8 mouse cellular contexts compared by ENCODE assay signal in genomic region chr9:64173666-64174220, GRCm38 (mm10). TPM values are rescaled to one million over a fixed set of nuclear protein-coding genes. Genes with fewer than 3 reads are reported as not detected.
DNase-seq lines count a peak whose midpoint lies in the region; ATAC-seq and TF ChIP-seq lines count a peak whose summit lies in the region.

No protein-coding gene starts in this region.

- ATAC-seq in lung, embryonic 14.5 days (ENCODE audit: insufficient read depth): no peak; the same call in 1 of the 2 replicates
- no peak for ATAC-seq in embryonic facial prominence, embryonic 13.5 days (ENCODE audit: insufficient number of reproducible peaks, insufficient read depth, low FRiP score, low TSS enrichment, low read depth)
- no peak for ATAC-seq in intestine, postnatal 0 days
- ATAC-seq in neural tube, embryonic 15.5 days (ENCODE audit: low FRiP score): no peak
- ATAC-seq in cerebellum, adult (ENCODE audit: insufficient number of reproducible peaks, low FRiP score, low TSS enrichment): no peak

- no peaks in the 10 kb centered on the region for H3K9me3 ChIP-seq in lung, embryonic 14.5 days (ENCODE audit: low read depth, low read length)
- no peaks in the 10 kb centered on the region for H3K9me3 ChIP-seq in embryonic facial prominence, embryonic 13.5 days
- no peaks in the 10 kb centered on the region for H3K9me3 ChIP-seq in intestine, postnatal 0 days (ENCODE audit: control insufficient read depth)
- no peaks in the 10 kb centered on the region for H3K9me3 ChIP-seq in neural tube, embryonic 15.5 days (replicated peaks)

- under 1% methylated on average over 16 of the region's 16 CpGs for WGBS in lung, embryonic 14.5 days
- under 1% methylated on average over 16 of the region's 16 CpGs for WGBS in embryonic facial prominence, embryonic 13.5 days
- under 1% methylated on average over 16 of the region's 16 CpGs for WGBS in intestine, postnatal 0 days
- WGBS in neural tube, embryonic 15.5 days: under 1% methylated on average over 16 of the region's 16 CpGs

- 0 out of 2 replicates have a peak, but pooled peaks cover 3% of the 10 kb centered on the region for H3K4me1 ChIP-seq in lung, embryonic 14.5 days (ENCODE audit: insufficient read depth)
- peaks cover 25% of the 10 kb centered on the region for H3K4me1 ChIP-seq in embryonic facial prominence, embryonic 13.5 days
- no peaks in the 10 kb centered on the region; the same call in 1 of the 2 replicates for H3K4me1 ChIP-seq in intestine, postnatal 0 days (replicated peaks; ENCODE audit: control insufficient read depth, insufficient read depth, low read length)
- peaks cover 24% of the 10 kb centered on the region for H3K4me1 ChIP-seq in neural tube, embryonic 15.5 days

- H3K4me2 ChIP-seq in lung, embryonic 14.5 days: peak overlapping the region; percentile 73
- peak overlapping the region; percentile 82 for H3K4me2 ChIP-seq in embryonic facial prominence, embryonic 13.5 days
- peak overlapping the region; percentile 76 for H3K4me2 ChIP-seq in intestine, postnatal 0 days (replicated peaks; ENCODE audit: low read depth)
- H3K4me2 ChIP-seq in neural tube, embryonic 15.5 days: peak overlapping the region; percentile 91

- no peaks in the 10 kb centered on the region for H3K27me3 ChIP-seq in lung, embryonic 14.5 days (ENCODE audit: insufficient read depth, low read length)
- no peaks in the 10 kb centered on the region for H3K27me3 ChIP-seq in embryonic facial prominence, embryonic 13.5 days
- H3K27me3 ChIP-seq in intestine, postnatal 0 days (replicated peaks; ENCODE audit: control insufficient read depth, insufficient read depth, low read length): no peaks in the 10 kb centered on the region
- H3K27me3 ChIP-seq in neural tube, embryonic 15.5 days (replicated peaks): no peaks in the 10 kb centered on the region

- peak overlapping the region; percentile 64 for H3K4me3 ChIP-seq in lung, embryonic 14.5 days (ENCODE audit: low read depth, low read length)
- H3K4me3 ChIP-seq in embryonic facial prominence, embryonic 13.5 days: peak overlapping the region; percentile 93
- H3K4me3 ChIP-seq in intestine, postnatal 0 days (ENCODE audit: low read depth, low read length): peak overlapping the region; percentile 98
- peak overlapping the region; percentile 98 for H3K4me3 ChIP-seq in neural tube, embryonic 15.5 days (replicated peaks)

- peaks cover 42% of the 10 kb centered on the region for H3K36me3 ChIP-seq in lung, embryonic 14.5 days (ENCODE audit: insufficient read depth)
- peaks cover 43% of the 10 kb centered on the region for H3K36me3 ChIP-seq in embryonic facial prominence, embryonic 13.5 days
- H3K36me3 ChIP-seq in intestine, postnatal 0 days (ENCODE audit: control insufficient read depth, insufficient read depth): peaks cover 34% of the 10 kb centered on the region
- H3K36me3 ChIP-seq in neural tube, embryonic 15.5 days: peaks cover 39% of the 10 kb centered on the region

- peak overlapping the region; percentile 95 for H3K9ac ChIP-seq in lung, embryonic 14.5 days
- peak overlapping the region; percentile 93 for H3K9ac ChIP-seq in embryonic facial prominence, embryonic 13.5 days
- H3K9ac ChIP-seq in intestine, postnatal 0 days (ENCODE audit: low read depth, low read length): peak overlapping the region; percentile 93
- H3K9ac ChIP-seq in neural tube, embryonic 15.5 days (replicated peaks): peak overlapping the region; percentile 94

- H3K27ac ChIP-seq in lung, embryonic 14.5 days (ENCODE audit: low read depth): peak overlapping the region; percentile 97
- peak overlapping the region; percentile 95 for H3K27ac ChIP-seq in embryonic facial prominence, embryonic 13.5 days
- H3K27ac ChIP-seq in intestine, postnatal 0 days (ENCODE audit: low read depth, low read length): peak overlapping the region; percentile 57; the same call in 1 of the 2 replicates
- peak overlapping the region; percentile 92 for H3K27ac ChIP-seq in neural tube, embryonic 15.5 days (replicated peaks)

- TF ChIP-seq CTCF in lung, embryonic 14.5 days (IDR thresholded peaks at IDR 0.05; ENCODE audit: low read depth): no peak
- TF ChIP-seq CTCF in intestine, postnatal 0 days (IDR thresholded peaks at IDR 0.05; ENCODE audit: low read depth): no peak

- no peak for DNase-seq in lung, embryonic 14.5 days
- DNase-seq in lung, postnatal 10 days: no peak
- DNase-seq in cerebellum, adult 9-10 months: no peak
- DNase-seq in right cerebral cortex, postnatal 36 days (ENCODE audit: low spot score in 2 of 2): no peak

RNA-seq across cellular contexts. Expression of gene Rpl4, which starts 0.6 kb away (rescaled TPM):
- polyA plus RNA-seq in lung, embryonic 14.5 days (2014; fragmentation: Nextera tagmentation; extraction: Ambion mirVana): 1,349 and 1,368 TPM in 2 replicates
- polyA plus RNA-seq in embryonic facial prominence, embryonic 13.5 days (2015; fragmentation: Nextera tagmentation; extraction: Ambion mirVana): 1,232 and 1,302 TPM in 2 replicates
- polyA plus RNA-seq in intestine, postnatal 0 days (2015; fragmentation: Nextera tagmentation; extraction: Ambion mirVana): 575 and 580 TPM in 2 replicates
- polyA plus RNA-seq in neural tube, embryonic 15.5 days (2015; fragmentation: Nextera tagmentation; extraction: Ambion mirVana): 564 and 746 TPM in 2 replicates

RNA-seq across cellular contexts. Expression of gene Zwilch, which starts 0.8 kb away (rescaled TPM):
- polyA plus RNA-seq in lung, embryonic 14.5 days (2014; fragmentation: Nextera tagmentation; extraction: Ambion mirVana): 31.4 and 33.6 TPM in 2 replicates
- polyA plus RNA-seq in embryonic facial prominence, embryonic 13.5 days (2015; fragmentation: Nextera tagmentation; extraction: Ambion mirVana): 21.9 and 22.7 TPM in 2 replicates
- 3.0 and 4.1 TPM in 2 replicates for polyA plus RNA-seq in intestine, postnatal 0 days (2015; fragmentation: Nextera tagmentation; extraction: Ambion mirVana)
- polyA plus RNA-seq in neural tube, embryonic 15.5 days (2015; fragmentation: Nextera tagmentation; extraction: Ambion mirVana): 6.0 and 8.1 TPM in 2 replicates

RNA-seq across cellular contexts. Expression of gene Snapc5, which starts 5.3 kb away (rescaled TPM):
- polyA plus RNA-seq in lung, embryonic 14.5 days (2014; fragmentation: Nextera tagmentation; extraction: Ambion mirVana): 23.2 and 24.7 TPM in 2 replicates
- polyA plus RNA-seq in embryonic facial prominence, embryonic 13.5 days (2015; fragmentation: Nextera tagmentation; extraction: Ambion mirVana): 33.1 and 36.8 TPM in 2 replicates
- polyA plus RNA-seq in intestine, postnatal 0 days (2015; fragmentation: Nextera tagmentation; extraction: Ambion mirVana): 32.9 and 36.7 TPM in 2 replicates
- polyA plus RNA-seq in neural tube, embryonic 15.5 days (2015; fragmentation: Nextera tagmentation; extraction: Ambion mirVana): 34.9 and 37.1 TPM in 2 replicates

RNA-seq across cellular contexts. Expression of gene Lctl, which starts 56.8 kb away (rescaled TPM):
- 0.13 TPM in 1 of 2 replicates, not detected in the other for polyA plus RNA-seq in lung, embryonic 14.5 days (2014; fragmentation: Nextera tagmentation; extraction: Ambion mirVana)
- not detected in 2 replicates for polyA plus RNA-seq in embryonic facial prominence, embryonic 13.5 days (2015; fragmentation: Nextera tagmentation; extraction: Ambion mirVana)
- 0.09 and 0.22 TPM in 2 replicates for polyA plus RNA-seq in intestine, postnatal 0 days (2015; fragmentation: Nextera tagmentation; extraction: Ambion mirVana)
- not detected in 2 replicates for polyA plus RNA-seq in neural tube, embryonic 15.5 days (2015; fragmentation: Nextera tagmentation; extraction: Ambion mirVana)
